Mouse (Mus musculus) retina, embryonic 14.5 days (tissue): ENCODE results near the gene Shkbp1.

Experiments
- DNase-seq: peaks from one replicate; pipeline ENCODE4 v3.0.0-alpha.2; 2015; ENCODE audit warnings: low spot score

Gene Shkbp1

DNA sequence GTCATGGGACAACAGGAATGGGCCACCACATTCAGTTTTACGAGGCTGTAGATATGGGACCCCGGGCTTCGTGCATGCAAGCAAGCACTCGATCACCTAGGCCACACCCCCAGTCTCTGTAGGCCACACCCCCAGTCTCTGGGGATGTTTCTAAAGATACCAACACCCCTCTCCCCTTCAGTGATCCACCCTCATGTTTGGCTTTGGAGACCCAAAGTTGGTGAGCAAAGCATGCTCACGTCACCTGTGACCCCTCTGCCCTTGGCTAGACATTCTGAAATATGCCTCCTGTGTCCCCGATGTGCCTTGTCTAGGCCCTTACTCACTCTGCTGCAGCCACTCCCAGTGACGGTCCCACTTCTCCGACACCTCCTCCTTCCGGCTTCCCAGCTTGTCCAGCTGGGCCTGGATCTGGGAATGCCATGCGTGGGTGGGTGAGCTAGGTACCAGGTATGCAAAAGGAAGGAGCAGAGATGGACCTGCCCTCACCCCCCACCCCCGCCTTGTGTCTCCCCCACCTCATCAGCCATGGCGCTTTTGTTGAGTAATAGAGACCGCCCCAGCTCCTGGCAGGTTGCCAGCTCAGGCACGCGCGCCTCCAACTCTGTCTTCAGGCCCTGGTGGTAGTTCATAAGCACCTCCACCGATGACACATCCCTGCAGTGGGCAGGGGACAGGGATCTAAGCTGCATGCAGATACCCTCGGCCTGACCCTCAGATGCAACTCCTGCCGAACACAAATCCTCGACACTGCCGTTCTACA, 10.4 kb upstream of the Shkbp1 start:
- no peak for DNase-seq

DNA sequence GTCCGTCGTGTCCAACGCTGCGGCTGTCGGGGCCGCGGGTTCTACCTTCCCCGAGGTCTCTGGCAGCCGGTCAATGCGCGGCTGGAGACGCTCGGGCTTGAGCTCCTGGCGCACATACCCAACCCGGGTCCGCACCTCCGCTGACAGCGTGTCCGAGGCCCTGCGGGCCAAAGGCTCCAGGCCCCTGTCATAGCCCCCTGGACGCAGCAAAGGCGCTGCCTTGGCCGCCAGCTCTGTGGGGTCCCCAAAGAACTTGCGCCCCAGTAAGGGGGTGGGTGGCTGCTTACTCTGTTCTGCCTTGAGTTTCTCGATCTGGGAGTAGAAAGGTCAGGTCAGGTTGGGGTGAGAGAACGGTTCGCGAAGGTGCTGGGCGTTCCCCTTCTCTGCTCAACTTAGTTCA, 8.6 kb upstream of the Shkbp1 start:
- DNase-seq = no peak

DNA sequence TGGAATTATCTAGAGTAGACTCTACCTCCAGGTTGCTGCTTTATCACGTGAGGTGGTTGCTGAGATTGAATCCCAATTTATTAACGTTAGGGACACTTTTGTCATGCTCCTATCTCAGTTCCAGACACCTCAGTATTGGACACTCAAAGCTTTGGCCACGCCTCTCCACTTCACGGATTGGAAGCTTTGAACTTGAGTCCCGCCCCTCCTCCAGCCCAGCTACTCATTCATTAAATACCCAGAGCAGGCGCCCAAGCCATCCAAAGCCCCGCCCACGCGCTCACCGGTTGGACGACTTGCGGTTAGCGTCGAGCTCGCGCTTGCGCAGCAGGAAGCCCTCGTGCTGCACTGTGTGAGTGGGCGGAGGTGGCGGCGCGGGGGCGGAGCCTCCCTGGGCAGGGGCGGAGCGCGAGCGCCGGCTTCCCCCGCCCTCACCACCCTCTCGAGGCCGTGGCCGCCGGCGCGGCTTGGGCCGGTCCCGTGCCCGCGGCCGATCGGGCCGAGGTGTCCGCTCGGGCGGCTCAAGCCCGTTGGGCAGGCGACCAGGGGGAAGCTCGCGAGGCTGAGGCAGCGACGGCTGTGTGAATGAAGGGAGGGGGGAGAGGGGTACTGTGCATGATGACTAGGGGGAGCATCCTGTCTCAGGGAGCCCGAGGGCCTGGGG, 5.6 kb upstream of the Shkbp1 start:
- peak; percentile 100 for DNase-seq

GRCm38 (mm10) chr7:27360749-27361148, 4.9 kb upstream of the Shkbp1 start:
- DNase-seq = no peak

DNA sequence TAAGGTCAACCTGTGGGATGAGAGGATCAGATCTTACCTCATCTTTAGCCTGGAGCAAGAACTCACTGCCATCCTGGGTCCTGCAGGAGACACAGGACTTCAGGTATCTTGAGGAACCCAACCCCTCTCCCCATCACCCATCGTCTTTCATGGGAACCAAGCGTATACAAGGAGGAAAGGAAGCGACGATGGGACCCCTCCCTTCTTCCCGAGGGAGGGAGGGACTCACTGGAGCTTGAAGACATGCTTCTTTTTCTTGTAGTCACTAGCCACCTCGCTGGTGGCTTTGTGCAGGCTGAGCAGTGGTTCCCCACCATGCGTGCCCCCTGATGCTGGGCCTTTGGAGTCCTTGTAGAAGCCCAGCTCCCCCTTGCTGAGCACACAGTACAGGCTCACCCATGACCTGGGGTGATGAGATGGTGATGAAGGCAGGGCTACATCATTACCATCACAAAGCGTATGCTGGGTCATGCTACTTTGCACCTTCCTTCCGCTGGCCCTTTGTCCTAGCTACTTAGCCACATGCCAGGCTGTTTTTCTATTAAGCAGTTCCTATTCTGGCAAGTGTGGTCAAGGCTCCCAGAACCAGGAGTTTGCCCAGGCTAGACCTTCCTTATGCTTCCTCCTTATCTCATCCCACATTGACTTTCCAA, 4.0 kb upstream of the Shkbp1 start:
- no peak for DNase-seq

DNA sequence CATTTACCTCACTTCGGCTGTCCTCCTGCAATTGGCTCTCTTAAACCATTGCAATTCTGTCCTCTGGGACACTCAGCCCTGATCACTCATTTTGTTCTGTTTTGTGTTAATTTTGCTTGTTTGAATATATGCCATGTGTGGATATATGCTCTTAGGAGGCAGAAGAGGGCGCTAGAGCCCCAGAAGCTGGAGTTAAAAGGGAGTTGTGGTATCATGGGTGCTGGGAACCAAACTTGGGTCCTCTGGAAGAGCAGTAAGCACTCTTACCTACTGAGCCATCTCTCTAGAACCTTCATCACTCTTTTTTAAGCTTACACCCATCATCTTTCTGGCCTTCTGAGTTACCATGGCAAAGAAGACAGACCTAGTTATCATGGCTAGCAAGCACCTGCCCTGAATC, 3.3 kb upstream of the Shkbp1 start:
- DNase-seq = no peak

DNA sequence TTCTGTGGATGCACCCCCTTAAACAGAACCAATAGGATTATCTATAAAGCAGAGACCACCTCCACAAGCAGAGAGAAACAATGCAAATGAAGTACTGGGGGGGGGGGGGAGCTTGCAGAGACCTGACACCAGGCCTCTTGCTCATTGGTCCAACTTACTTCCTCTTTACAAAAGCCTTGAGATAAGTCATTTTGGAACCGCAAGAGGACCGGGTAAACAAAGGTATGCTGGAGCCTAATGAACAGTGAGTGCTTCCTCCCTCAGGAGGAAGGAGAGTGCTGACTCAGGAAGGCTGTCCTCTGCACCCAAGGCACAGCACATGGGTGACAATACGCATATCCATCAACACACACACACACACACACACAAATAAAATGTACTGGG, 1.8 kb upstream of the Shkbp1 start:
- no peak for DNase-seq

- no peak for DNase-seq
Measured at GRCm38 (mm10) chr7:27356861-27357594, 1.2 kb upstream of the Shkbp1 start, which contains the start of gene Gm20479. Gm20479 (minus strand) TSS chr7:27357419.

DNA sequence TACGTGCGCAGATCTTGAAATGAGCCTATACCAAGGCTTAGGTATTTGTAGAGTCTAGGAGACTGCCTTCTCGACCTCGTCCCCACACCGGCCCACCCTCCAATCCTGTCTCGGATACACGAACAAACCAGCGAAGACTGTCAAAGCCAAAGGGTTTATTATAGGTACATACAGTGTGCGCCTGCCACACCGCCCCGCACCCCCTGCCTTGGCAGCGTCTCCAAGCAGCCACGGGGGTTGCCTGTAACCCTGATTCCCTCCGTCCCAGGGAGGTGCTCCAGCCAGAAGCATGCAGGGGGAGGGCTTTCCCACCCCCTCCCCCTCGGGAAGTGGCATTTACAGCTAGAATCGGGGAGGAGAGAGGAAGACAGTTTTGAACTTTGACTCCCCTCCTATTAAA, 429 bp upstream of the Shkbp1 start:
- no peak for DNase-seq

DNA sequence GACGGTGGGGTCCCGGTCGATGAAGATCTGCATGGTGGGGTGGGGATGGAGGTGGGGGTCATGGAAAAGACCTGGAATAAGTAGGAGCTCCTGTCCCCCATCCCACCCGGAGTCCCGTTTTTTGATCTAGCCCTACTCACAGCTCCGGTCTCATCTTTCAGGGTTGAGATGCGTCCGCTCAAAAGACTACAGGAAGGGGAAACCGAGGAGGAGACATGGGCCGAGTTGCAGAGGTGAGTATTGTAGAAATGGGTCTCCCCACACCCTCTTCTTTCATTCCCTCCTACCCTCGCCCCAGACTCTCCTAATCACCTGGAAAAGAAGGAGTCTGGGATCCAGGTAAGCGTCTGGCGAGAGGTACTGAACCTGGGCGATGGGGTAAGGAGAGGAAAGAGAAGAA, 558 bp downstream of the Shkbp1 start:
- no peak for DNase-seq

- no peak for DNase-seq
Measured at GRCm38 (mm10) chr7:27354783-27355182, 1.0 kb downstream of the Shkbp1 start.

- no peak for DNase-seq
Measured at GRCm38 (mm10) chr7:27354144-27354543, 1.7 kb downstream of the Shkbp1 start.

GRCm38 (mm10) chr7:27345444-27345843, 10.4 kb downstream of the Shkbp1 start:
- DNase-seq = no peak

DNA sequence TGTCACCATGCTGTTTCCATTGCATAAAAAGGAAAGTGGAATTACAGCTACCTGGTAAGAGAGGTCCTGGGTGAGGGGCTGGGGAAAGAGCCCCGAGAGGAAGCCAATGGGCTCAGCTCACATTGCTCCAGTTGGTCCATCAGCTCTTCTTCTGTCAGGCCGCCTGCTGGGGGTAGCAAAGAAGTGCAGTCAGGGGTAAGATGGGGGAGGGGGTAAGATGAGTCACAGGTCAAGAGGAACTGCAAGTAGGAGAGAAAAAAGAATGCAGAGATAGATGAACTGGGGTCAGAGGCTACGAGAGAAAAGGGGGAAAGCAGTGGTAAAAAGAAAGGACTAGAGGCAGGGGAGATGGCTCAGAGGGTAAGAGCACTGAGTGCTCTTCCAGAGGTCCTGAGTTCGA, 13.2 kb downstream of the Shkbp1 start:
- DNase-seq = no peak

- peak; percentile 59 for DNase-seq
Measured at GRCm38 (mm10) chr7:27339519-27339918, 16.3 kb downstream of the Shkbp1 start.

DNA sequence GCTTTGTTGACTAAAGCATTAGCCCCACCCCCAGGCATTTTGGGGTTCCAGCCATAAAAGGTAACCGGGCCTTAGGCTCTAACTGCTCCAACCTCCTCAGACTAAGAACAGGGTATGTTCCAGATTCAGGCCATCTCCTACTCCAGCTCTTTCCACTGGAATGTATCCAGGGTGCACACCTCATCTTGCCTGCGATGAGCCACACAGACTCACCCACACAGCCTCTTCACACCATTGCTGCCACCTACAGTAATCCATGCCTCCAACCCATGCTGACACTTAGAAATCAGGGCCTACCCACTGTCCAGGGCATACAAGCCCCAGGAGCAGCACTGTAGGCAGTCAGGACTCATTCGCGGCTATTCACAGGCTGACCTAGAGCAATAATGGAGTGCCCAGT, 16.7 kb downstream of the Shkbp1 start:
- DNase-seq = no peak

DNA sequence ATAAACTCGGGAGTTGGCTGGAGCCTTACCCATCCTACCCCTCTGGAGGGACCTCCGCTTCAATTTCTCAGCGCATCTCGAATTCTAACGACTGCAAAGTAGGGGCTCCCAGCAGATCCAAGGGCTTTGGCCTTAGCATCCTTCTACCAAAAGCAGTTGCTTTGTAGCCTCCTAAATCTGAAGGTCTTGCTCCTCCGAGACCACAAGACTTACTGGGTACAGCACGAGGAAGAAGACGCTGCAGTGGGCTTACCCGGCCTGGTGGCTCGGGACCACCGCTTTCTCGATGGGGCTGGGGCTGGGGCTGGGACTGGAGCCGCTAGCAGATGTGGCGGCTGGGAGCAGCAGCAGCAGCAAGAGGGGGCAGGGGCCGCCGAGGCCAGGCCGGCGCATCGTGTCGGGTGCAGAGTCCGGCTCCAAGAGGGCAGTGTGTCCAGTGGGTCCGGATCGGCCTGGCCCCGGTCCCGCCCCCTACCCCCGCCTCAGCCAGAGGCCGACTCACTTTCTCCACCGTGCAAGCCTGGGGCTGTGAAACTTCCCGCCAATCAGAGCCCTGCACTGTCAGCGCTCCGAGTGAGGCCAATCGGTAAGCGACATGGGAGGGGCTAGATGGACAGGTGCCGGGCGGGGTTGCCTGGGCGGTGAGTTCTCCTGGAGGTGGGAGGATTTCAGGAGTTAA, 18.5 kb downstream of the Shkbp1 start, which contains the start of gene Ltbp4:
Gene Ltbp4, minus strand, starts transcription at position 518 of the 679 bp plus-strand sequence.
- peak; percentile 74 for DNase-seq

GRCm38 (mm10) chr7:27335928-27336823, 19.6 kb downstream of the Shkbp1 start:
- peak; percentile 97 for DNase-seq

DNA sequence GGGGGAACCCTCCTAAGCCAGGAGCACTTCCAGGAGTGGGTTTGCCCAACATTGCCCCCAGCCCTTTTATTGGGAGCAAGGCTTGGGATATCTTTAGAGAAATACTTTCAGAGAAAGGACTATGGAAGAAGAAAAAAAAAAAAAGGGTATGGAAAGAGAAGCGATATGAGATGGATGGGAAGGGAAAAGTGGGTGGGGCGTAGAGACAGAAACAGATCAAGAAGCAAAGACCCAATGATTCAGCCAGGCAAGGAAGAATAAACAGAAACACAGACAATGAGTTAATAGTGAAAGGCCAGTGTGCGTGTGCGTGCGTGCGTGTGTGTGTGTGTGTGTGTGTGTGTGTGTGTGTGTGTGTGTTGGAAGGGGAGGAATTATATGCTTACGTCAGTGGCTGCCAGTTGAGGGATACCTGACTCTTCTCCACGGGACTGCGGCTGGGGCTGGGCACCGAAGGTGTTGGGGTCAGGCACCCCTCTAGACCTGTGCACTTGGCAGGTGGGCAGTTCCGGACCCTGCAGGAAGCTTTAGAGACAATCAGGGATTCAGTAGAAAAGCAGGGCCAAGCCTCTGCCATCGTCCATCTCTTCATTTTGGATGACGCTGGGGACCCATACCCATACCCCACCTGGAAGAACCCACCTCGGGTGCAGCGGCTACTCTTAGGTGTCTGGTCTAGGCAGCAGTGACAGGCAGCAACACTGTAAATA, 20.7 kb downstream of the Shkbp1 start:
- no peak for DNase-seq

DNA sequence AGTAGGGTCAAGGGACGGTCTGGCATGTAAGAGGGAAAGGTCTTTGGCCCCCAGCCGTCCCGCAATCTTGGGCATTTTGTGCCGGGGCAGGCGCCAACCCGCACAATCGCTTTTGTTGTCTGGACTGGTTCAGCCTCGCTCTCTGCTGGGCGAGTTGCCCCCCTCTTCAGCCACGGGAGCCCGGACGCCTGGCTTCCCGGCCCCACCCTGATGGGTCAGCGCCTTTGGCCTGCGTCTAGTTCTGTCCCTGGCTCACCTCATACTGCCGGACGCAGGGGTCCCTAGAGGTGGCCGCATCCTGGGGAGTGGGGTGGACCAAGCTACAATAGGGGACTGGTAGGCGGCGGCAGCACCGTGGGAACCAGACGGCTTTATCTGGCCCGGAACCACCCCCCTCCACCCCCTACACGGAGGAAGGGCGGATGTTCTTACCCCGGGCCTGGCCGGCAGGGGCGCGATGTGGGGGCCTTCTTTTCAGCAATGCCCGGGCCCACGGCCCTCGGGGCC, 21.4 kb downstream of the Shkbp1 start:
- no peak for DNase-seq
